Mouse (Mus musculus): ENCODE measurements around the gene Rcc1. TPM values are rescaled to one million over a fixed set of nuclear protein-coding genes. Genes with fewer than 3 reads are reported as not detected.

Rcc1 gene
- total and polyA plus RNA-seq, 2 experiments, result 3.0 to 4.0 TPM

DNA sequence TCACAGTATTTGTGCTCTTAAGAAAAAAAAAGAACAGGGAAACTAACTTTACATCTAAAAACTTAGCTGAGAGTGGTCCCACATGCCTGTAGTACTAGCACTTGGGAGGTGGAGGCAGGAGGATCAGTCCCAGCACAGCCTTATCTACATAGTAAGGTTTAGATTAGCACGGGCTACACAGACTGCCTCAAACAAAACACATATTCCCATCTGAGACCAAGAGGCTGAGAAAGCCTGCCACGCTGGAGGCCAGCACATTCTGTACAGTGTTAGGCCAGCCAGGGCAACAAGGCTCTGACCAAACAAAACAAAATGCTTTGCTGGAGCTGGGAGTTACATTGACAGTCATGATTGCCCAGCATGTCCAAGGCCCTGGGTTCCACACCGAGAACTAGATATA lies 30.1 kb upstream of the Rcc1 start:
- H3K4me3 ChIP-seq (ENCODE audit: insufficient read depth, low read depth, low read length), result no peak overlapping the region
- peaks cover 16% of the 10 kb centered on the region for H3K36me3 ChIP-seq (ENCODE audit: control insufficient read depth, insufficient read depth, low read length)

DNA sequence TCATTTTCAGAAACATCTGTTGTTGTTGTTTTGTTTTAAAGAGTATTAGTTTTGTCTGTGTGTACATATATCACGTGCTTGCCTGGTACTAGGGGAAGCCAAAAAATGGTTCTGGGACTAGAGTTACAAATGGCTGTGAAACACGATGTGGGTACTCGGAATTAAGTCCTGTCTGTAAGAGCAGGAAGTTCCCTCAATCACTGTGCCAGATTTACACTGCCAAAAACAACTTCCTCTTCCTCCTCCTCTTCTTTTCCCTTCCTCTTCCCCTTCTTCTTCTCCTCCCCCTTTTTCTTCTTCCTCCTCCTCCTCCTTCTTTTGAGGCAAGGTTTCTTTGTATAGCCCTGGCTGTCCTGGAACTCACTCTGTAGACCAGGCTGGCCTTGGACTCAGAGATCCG lies 28.9 kb upstream of the Rcc1 start:
- Histone ChIP-seq H3K4me3 (ENCODE audit: insufficient read depth, low read depth, low read length) (no peak overlapping the region), H3K4me1 (ENCODE audit: control insufficient read depth, insufficient read depth, low read length) (peaks cover 2% of the 10 kb centered on the region), H3K36me3 (ENCODE audit: control insufficient read depth, insufficient read depth, low read length) (peaks cover 23% of the 10 kb centered on the region), H3K79me2 (ENCODE audit: control insufficient read depth, insufficient read depth, low read length) (peaks cover 11% of the 10 kb centered on the region; the same call in 1 of the 2 replicates), H3K9ac (ENCODE audit: low read depth, low read length) (no peak overlapping the region), H3K27ac (replicated peaks; ENCODE audit: insufficient read depth, low read depth, low read length) (no peak overlapping the region), H3K27me3 (ENCODE audit: control insufficient read depth, insufficient read depth, low read length) (no peaks in the 10 kb centered on the region)
- WGBS, result 80% methylated on average over 4 of the region's 4 CpGs
- no peak for TF ChIP-seq POLR2A (IDR thresholded peaks at IDR 0.05; ENCODE audit: extremely low read depth, insufficient read depth, low read length)
- TF ChIP-seq CTCF (IDR thresholded peaks at IDR 0.05; ENCODE audit: low read depth, low read length), result no peak
- DNase-seq (ENCODE audit: extremely low read depth, low read depth, low spot score), result peak; percentile 33

More for the DNA sequence above, 30.1 kb upstream of the Rcc1 start:
- H3K27me3 ChIP-seq (ENCODE audit: control insufficient read depth, insufficient read depth, low read length), result no peaks in the 10 kb centered on the region
- no peak overlapping the region for H3K27ac ChIP-seq (replicated peaks; ENCODE audit: insufficient read depth, low read depth, low read length)
- H3K79me2 ChIP-seq (ENCODE audit: control insufficient read depth, insufficient read depth, low read length), result peaks cover 16% of the 10 kb centered on the region; the same call in 1 of the 2 replicates
- peaks cover 6% of the 10 kb centered on the region for H3K4me1 ChIP-seq (ENCODE audit: control insufficient read depth, insufficient read depth, low read length)
- 83% methylated on average over 3 of the region's 3 CpGs for WGBS
- no peak for TF ChIP-seq POLR2A (IDR thresholded peaks at IDR 0.05; ENCODE audit: extremely low read depth, insufficient read depth, low read length)
- TF ChIP-seq CTCF (IDR thresholded peaks at IDR 0.05; ENCODE audit: low read depth, low read length), result no peak
- no peak overlapping the region; the same call in 1 of the 2 replicates for H3K9ac ChIP-seq (ENCODE audit: low read depth, low read length)
- no peak for DNase-seq (ENCODE audit: extremely low read depth, low read depth, low spot score)

DNA sequence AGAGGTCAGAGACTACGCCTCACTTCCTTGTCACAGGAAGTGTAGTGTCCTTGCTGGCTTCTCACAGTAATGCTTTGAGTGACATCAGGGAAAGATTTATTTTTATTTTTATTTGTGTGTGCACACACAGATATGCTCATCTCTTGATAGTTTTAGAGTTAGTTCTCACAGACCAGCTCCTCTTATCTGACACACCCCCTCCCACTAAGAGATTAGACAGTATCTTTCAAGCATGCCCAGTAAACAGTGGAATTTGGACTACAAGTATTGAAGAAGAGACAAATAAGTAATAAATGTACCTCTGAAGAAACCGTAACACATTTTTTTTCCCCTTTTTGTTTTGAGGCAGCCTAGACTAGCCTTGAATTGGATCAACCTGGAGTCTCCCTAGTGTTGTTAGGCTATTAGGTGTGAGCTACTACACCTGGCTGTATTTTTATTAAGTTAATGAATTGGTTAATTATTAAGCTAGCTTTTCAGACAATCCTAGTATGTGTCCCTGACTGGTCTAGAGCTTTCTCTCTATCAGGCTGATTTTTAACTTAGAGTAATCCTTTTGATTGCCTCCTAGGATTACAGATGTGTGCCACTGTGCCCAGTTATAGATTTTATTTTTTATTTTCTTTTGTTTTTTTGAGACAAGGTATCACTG lies 27.7 kb upstream of the Rcc1 start:
- Histone ChIP-seq H3K36me3 (ENCODE audit: control insufficient read depth, insufficient read depth, low read length) (peaks cover 28% of the 10 kb centered on the region), H3K4me3 (ENCODE audit: insufficient read depth, low read depth, low read length) (no peak overlapping the region), H3K9ac (ENCODE audit: low read depth, low read length) (no peak overlapping the region), H3K4me1 (ENCODE audit: control insufficient read depth, insufficient read depth, low read length) (peaks cover 2% of the 10 kb centered on the region), H3K27me3 (ENCODE audit: control insufficient read depth, insufficient read depth, low read length) (no peaks in the 10 kb centered on the region), H3K27ac (replicated peaks; ENCODE audit: insufficient read depth, low read depth, low read length) (no peak overlapping the region), H3K79me2 (ENCODE audit: control insufficient read depth, insufficient read depth, low read length) (peaks cover 9% of the 10 kb centered on the region; the same call in 1 of the 2 replicates)
- 70% methylated on average over 2 of the region's 2 CpGs for WGBS
- peak; percentile 26 for DNase-seq (ENCODE audit: extremely low read depth, low read depth, low spot score)
- TF ChIP-seq POLR2A (IDR thresholded peaks at IDR 0.05; ENCODE audit: extremely low read depth, insufficient read depth, low read length) (no peak), CTCF (IDR thresholded peaks at IDR 0.05; ENCODE audit: low read depth, low read length) (no peak)

DNA sequence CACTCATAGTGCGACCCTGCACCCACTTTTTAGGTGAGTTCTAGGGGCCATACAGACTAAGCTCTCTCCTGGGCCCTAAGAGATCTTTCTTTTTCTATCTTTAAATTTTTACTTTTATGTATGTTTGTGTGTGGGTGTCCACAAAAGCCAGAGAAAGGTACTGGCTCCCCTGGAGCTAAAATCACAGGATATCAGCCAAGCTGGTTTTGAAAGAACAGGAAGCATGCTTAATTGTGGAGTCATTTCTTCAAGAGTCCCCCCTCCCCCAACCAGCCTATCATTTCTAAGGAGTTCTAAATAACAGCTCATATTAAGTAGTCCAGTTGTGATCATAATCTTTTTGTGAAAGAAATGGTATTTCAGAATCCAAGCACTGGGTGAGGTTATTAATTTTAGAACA lies 20.4 kb upstream of the Rcc1 start:
- WGBS, result 95% methylated on average over 1 of the region's 1 CpGs
- Histone ChIP-seq H3K79me2 (ENCODE audit: control insufficient read depth, insufficient read depth, low read length) (no peaks in the 10 kb centered on the region), H3K9ac (ENCODE audit: low read depth, low read length) (no peak overlapping the region), H3K4me1 (ENCODE audit: control insufficient read depth, insufficient read depth, low read length) (no peaks in the 10 kb centered on the region), H3K4me3 (ENCODE audit: insufficient read depth, low read depth, low read length) (no peak overlapping the region), H3K27ac (replicated peaks; ENCODE audit: insufficient read depth, low read depth, low read length) (no peak overlapping the region), H3K27me3 (ENCODE audit: control insufficient read depth, insufficient read depth, low read length) (no peaks in the 10 kb centered on the region), H3K36me3 (ENCODE audit: control insufficient read depth, insufficient read depth, low read length) (peaks cover 52% of the 10 kb centered on the region)
- no peak for TF ChIP-seq POLR2A (IDR thresholded peaks at IDR 0.05; ENCODE audit: extremely low read depth, insufficient read depth, low read length)
- TF ChIP-seq CTCF (IDR thresholded peaks at IDR 0.05; ENCODE audit: low read depth, low read length), result no peak
- DNase-seq (ENCODE audit: extremely low read depth, low read depth, low spot score), result no peak

DNA sequence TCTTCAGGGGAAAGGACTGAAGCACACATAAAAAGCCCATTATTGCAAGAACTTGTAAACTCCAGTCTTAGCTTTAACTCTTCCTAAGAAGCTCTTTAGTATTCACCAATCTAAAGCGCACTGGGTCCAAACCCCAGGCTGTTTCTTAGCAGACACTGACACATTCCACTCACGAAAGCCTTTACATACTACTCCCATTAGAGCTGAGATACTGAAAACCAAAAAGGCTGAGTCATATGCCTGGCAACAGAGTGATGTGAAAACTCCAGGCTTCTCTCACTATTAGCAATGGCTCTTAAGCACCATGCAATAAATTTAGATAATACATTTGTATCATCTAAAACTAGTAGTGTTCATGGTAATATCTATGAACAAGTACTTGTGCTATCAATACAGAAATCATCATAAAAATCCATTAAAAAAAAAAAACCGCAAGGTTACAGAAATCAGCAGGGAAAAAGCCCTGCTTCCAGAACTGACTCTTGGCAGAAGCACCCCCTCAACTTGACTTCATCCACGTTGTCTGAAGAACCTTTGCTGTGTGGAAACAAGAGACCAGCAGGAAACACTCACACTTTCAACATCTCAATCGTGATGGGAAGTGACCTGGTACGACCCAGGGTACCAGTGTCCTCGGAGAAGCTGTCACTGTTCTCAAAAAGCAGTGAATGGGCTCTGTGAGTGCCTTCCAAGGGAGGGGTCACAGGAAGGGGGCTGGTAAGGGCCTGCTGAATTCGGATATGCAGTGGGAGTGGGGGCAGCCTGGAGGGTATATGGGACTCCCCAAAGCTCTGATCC lies 16.7 kb upstream of the Rcc1 start:
- WGBS, result 81% methylated on average over 8 of the region's 8 CpGs
- Histone ChIP-seq H3K27me3 (ENCODE audit: control insufficient read depth, insufficient read depth, low read length) (no peaks in the 10 kb centered on the region), H3K4me1 (ENCODE audit: control insufficient read depth, insufficient read depth, low read length) (no peaks in the 10 kb centered on the region), H3K79me2 (ENCODE audit: control insufficient read depth, insufficient read depth, low read length) (no peaks in the 10 kb centered on the region), H3K36me3 (ENCODE audit: control insufficient read depth, insufficient read depth, low read length) (peaks cover 49% of the 10 kb centered on the region), H3K9ac (ENCODE audit: low read depth, low read length) (no peak overlapping the region), H3K4me3 (ENCODE audit: insufficient read depth, low read depth, low read length) (no peak overlapping the region), H3K27ac (replicated peaks; ENCODE audit: insufficient read depth, low read depth, low read length) (no peak overlapping the region)
- DNase-seq (ENCODE audit: extremely low read depth, low read depth, low spot score), result no peak
- TF ChIP-seq CTCF (IDR thresholded peaks at IDR 0.05; ENCODE audit: low read depth, low read length), result no peak
- TF ChIP-seq POLR2A (IDR thresholded peaks at IDR 0.05; ENCODE audit: extremely low read depth, insufficient read depth, low read length), result no peak
